Mouse (Mus musculus) kidney, adult 2 months (tissue): ENCODE results near the gene Efna2. TPM values are rescaled to one million over a fixed set of nuclear protein-coding genes. Genes with fewer than 3 reads are reported as not detected.

Experiments used
- DNase-seq: peaks from one replicate; pipeline ENCODE4 v3.0.0; 2021
- H3K27ac ChIP-seq: fragments of 200-500 bp; 2 replicates; pipeline ENCODE4 v1.5.1; 2012; ENCODE audit warnings: low read depth, low read length, control low read depth, inconsistent platforms; ENCODE audit not compliant: insufficient read depth
- H3K27me3 ChIP-seq: fragments of 200-500 bp; replicated peaks from 2 replicates; pipeline ENCODE4 v1.6.1; 2012; ENCODE audit warnings: mild to moderate bottlenecking, moderate library complexity, low read length, inconsistent platforms; ENCODE audit not compliant: control insufficient read depth, insufficient read depth
- H3K36me3 ChIP-seq: fragments of 200-500 bp; 2 replicates; pipeline ENCODE4 v1.6.1; 2012; ENCODE audit warnings: mild to moderate bottlenecking, moderate library complexity, low read length, inconsistent platforms; ENCODE audit not compliant: control insufficient read depth, insufficient read depth
- H3K4me1 ChIP-seq: fragments of 200-500 bp; 2 replicates; pipeline ENCODE4 v1.6.1; 2011; ENCODE audit warnings: low read length; ENCODE audit not compliant: control insufficient read depth, insufficient read depth
- H3K4me3 ChIP-seq: fragments of 200-500 bp; 2 replicates; pipeline ENCODE4 v1.5.1; 2011; ENCODE audit warnings: mild to moderate bottlenecking, low read depth, low read length, control low read depth; ENCODE audit not compliant: insufficient read depth
- CTCF ChIP-seq: fragments of 200-500 bp; conservative IDR thresholded peaks from 2 replicates; pipeline ENCODE4 v1.5.1; 2011; ENCODE audit warnings: low read depth, mild to moderate bottlenecking, control low read depth, low read length, moderate library complexity, mixed read lengths; ENCODE audit not compliant: insufficient read depth, insufficient read length
- POLR2A ChIP-seq: fragments of 200-500 bp; IDR thresholded peaks from one replicate; pipeline ENCODE4 v1.6.1; 2011; ENCODE audit warnings: low read depth, low read length, control low read depth
- WGBS: fragments of 180-500 bp; shearing (Covaris S2); methylation state at CpG from one replicate; pipeline ENCODE4 v1.1.7; 2018; 5-methylcytosine and 5-hydroxymethylcytosine counted together
- polyA plus RNA-seq: library from polyadenylated mRNA; depleted of rRNA; stranded (reverse); fragments of >200 nt; gene quantifications from 2 replicates; pipeline ENCODE4 v1.2.3, GENCODE M21; 2012

Gene Efna2
- polyA plus RNA-seq, 1 experiment = 1.5 TPM

DNA sequence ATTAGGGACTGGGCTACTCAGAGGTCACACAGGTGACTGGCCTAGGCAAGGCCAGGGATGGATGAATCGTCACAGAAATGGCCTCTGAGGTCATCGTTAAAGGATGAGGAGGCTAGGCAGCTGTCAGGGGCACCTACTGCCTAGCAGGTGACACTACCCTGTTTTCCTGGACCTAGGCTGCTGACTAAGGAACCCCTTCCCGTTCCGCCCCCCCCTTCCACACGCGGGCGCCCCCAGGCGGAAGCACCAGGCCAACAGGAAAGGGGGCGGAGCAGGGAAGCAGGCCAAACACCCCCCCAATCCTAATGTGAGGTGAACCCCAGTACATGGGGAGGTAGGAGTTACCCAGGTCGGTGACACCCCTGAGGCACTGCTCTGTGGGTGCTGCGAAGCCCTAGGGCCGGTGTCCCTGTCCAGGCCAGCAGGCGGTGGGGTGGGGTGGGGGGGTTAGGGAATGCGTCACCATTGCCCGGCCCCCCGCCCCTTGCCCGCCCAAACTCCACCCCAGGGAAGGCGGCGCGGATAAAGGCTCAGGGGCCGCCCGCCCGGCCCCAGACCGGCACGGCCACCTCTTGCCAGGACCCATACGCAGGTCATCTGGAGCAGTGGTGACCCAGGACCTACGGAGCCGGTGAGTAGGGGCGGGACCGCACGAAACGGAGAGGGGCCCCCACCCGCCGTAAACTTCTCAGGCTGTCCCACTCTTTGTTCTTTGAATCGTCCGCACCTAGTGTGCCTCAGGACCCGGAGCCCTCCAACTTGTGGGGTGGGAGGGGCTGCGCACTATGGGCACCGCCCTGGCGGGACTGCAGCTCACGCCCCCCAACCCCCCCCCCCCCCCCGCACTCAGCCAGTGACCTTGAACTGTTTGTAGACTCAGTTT is 31.3 kb upstream of the Efna2 start, which contains the start of gene Midn:
Midn (plus strand) TSS at position 554 of the 883 bp plus-strand sequence.
- WGBS = 2% methylated on average over 42 of the region's 42 CpGs
- H3K4me3 ChIP-seq = peak within 1 kb of the TSS; percentile 91
- peak; percentile 96 for TF ChIP-seq POLR2A
- peak; percentile 49 for TF ChIP-seq CTCF
- DNase-seq = peak; percentile 94
- peaks cover 6% of the 10 kb centered on the region; the same call in 1 of the 2 replicates for H3K36me3 ChIP-seq
- H3K27ac ChIP-seq = peak within 1 kb of the TSS; percentile 97
- no peaks in the 10 kb centered on the region for H3K27me3 ChIP-seq
- H3K4me1 ChIP-seq = peaks cover 30% of the 10 kb centered on the region

DNA sequence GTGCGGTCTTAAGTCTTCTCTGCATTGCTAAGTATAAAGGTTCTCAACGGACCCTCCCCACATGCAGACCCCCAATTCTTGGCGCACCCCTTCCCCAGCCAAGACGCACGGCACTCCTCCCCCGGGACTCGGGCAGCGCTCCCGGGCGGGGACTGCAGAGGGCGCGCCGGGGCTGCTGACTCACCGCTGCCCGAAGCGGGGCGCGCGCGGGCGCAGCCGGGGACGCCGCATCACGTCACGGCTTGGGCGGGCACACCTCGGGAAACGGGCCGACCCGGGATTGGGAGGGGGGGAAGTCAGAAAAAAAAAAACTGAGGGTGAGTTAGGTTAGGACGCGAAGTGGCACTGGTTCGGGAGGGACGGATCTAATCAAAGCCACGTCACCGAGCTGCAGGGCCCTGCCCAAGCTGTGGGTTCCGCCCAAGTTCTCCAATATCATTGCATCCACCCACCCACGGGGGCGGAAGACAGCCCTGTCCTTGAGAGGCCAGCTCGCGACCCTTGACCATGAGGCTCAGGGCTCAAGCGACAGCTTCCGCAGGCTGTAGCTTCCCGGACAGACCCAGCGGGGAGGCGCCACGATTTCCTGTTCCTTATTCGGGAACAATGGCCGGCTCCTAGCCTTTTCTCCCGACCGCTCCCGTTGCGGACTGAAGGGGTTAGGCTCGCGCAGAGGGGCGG is 30.5 kb upstream of the Efna2 start:
- peaks cover 32% of the 10 kb centered on the region for H3K4me1 ChIP-seq
- peak overlapping the region; percentile 97 for H3K27ac ChIP-seq
- H3K27me3 ChIP-seq = no peaks in the 10 kb centered on the region
- TF ChIP-seq POLR2A (no peak), CTCF (peak; percentile 58)
- peaks cover 6% of the 10 kb centered on the region; the same call in 1 of the 2 replicates for H3K36me3 ChIP-seq
- H3K4me3 ChIP-seq = peak overlapping the region; percentile 91
- WGBS = 1% methylated on average over 57 of the region's 57 CpGs
- peak; percentile 97 for DNase-seq

DNA sequence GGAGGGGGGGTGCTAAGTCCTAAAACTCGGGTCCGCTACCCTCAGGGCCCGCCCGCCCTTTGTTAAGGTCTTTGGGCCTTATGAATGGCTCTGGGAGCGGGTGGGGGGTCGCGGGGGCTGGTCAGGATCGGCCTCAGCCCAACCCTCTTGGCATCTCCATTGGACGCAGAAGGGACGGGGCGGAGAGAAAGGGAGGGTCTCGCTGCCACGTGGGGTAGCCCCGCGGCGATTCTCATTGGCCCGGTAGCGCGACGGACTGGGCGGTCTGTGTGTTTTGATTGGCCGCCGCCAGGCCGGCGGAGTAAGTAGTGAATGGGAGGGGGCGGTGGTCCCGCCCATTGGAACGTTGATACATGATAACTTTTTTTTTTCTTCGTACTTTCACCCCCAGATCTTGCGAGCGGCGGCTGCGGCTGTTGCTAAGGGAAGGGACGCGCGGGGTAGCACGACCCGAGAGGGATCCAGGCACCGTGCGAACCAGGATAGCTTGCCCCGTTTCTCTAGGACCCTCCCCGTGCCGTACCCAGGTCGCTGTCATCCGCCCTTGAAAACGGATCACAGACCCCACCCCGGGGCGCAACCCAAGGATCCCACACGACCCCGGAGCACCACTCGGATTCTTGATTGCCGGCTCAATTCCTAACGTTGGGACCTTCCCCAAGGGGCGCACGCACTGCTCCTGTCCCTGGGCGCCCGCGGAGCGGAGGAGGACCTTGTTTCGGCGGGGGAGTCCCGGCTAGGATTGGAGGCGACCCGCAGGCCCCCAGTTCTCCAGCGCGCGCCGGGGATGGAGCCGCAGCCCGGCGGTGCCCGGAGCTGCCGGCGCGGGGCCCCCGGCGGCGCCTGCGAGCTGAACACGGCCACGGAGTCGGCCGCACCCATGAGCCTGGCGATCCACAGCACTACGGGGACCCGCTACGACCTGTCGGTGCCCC is 29.7 kb upstream of the Efna2 start:
- peak overlapping the region; percentile 91 for H3K4me3 ChIP-seq
- H3K36me3 ChIP-seq = peaks cover 14% of the 10 kb centered on the region
- H3K4me1 ChIP-seq = peaks cover 38% of the 10 kb centered on the region
- no peak for TF ChIP-seq CTCF
- peak; percentile 75 for TF ChIP-seq POLR2A
- peak; percentile 99 for DNase-seq
- peak overlapping the region; percentile 97 for H3K27ac ChIP-seq
- no peaks in the 10 kb centered on the region for H3K27me3 ChIP-seq
- WGBS = under 1% methylated on average over 88 of the region's 88 CpGs

DNA sequence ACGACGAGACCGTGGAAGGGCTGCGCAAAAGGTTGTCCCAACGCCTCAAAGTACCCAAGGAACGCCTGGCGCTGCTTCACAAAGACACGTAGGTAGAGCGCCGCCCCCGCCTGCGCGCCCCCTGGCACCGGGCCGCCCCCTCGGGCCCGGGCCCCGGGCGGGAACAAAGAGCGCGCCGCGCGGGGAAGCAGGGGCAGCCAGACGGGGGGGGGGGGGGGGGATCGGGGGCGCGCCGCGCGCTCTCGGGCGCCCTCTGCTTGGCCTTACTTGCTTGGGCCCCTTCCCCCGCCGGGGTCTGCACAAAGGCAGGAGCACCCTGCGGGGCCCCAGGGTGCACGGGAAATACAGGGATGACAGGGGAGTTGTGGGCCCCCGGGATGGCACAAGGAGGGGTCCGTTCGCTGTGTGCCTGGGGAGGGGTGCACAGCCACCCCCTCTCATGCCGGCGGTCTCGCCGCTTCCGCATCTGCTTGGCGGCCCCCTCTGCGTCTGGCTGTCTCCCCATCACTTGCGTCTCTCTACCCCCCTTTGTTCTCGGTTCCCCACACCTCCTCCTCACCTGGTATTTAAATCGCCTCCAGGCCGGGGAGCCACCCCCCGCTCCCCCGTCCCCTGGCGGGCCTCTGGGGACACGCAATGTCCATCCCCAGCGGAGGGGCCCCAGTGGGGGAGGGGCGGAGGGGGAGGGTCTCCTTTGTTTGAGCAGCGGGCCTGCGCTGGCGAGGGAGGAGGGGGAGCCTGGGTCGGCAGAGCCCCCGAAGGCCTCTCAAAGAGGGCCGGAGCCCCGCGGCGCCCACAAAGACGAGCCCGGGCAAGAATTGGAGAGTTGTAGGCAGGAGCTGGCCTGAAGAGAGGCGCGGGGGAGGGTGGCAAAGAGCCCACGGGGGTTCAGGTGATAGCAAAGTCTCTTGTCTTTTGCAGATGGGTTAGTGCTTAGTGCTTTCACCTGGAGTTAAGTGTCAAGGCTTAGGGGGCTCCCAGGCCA is 28.8 kb upstream of the Efna2 start:
- H3K27me3 ChIP-seq = no peaks in the 10 kb centered on the region
- peak; percentile 51 for DNase-seq
- peaks cover 45% of the 10 kb centered on the region for H3K4me1 ChIP-seq
- H3K36me3 ChIP-seq = peaks cover 20% of the 10 kb centered on the region
- peak overlapping the region; percentile 55 for H3K4me3 ChIP-seq
- TF ChIP-seq POLR2A = no peak
- H3K27ac ChIP-seq = peak overlapping the region; percentile 95
- WGBS = under 1% methylated on average over 66 of the region's 71 CpGs

DNA sequence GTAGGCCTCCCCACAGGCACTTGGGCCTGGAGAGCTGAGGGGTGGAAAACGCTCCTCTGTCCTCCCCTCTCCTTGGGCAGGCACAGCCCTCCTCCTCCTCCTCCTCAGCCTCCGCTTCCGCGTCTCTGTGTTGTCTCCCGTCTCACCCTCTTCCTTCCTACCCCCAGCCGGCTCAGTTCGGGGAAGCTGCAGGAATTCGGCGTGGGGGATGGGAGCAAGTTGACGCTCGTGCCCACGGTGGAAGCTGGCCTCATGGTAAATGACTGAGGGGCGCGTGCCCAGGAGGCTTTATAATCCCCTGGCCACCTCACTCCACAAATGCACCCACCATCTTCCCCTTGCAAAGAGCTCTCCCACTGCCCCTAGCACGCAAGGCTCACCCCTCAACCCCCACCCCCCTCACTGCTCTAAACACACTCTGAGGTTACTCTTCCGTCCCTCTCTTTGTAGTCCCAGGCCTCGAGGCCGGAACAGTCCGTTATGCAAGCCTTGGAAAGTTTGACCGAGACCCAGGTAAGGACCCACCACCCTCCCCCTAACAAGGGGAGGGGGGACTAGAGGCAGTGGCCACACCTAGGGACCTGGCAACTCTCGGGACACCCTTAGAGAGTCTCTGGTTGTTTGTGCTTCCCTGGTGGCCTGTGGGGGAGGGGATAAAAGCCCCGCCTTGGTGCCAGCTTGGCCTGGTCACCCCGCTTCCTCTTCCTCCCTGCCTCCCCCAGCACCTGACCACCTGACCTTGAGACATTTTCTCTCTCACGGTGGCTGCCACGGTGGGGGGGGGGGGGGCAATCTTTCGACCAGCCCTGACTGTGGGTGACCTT is 27.9 kb upstream of the Efna2 start:
- Histone ChIP-seq H3K4me3 (peak overlapping the region; percentile 55), H3K27me3 (no peaks in the 10 kb centered on the region), H3K36me3 (peaks cover 21% of the 10 kb centered on the region), H3K27ac (peak overlapping the region; percentile 95), H3K4me1 (peaks cover 42% of the 10 kb centered on the region)
- WGBS = under 1% methylated on average over 26 of the region's 26 CpGs
- TF ChIP-seq POLR2A = no peak
- TF ChIP-seq CTCF = no peak
- peak; percentile 93 for DNase-seq
